Mouse (Mus musculus): Measurements from ENCODE around the gene Sun2. TPM values are rescaled to one million over a fixed set of nuclear protein-coding genes. Genes with fewer than 3 reads are reported as not detected.

Sun2 gene
- total RNA-seq, 2 experiments from 2014 or later = 79.0 to 81.8 TPM

DNA sequence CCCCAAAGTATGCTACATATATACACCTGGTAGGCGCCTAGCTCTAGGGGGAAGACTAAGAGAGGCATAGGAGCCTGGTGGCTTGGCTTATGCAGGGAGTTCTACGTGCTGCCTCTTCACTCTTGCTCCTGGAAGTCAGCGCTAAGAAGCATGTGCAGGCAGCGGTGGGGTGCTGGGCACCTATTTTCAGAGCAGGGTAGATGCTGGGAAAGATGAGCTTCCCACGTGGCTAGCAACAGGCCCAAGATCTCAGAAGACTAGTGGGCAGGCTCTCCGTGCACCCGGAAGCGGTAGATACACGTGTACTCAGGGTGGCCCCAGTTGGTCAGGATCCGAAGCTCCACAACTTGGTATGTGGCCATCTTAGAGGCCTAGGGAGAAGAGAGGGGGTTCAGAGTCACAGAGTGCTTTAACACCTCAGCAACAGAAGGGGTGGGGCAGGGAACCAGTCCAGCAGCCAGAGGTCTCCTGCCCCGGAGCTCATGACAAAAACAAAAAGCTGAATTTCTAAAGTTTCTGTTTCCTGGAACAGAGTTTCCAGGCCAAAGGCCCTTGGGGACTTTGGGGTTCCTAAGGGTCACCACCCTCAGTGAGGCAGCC lies 17.0 kb downstream of the Sun2 start:
- DNase-seq (ENCODE audit: low spot score) = peak; percentile 78

DNA sequence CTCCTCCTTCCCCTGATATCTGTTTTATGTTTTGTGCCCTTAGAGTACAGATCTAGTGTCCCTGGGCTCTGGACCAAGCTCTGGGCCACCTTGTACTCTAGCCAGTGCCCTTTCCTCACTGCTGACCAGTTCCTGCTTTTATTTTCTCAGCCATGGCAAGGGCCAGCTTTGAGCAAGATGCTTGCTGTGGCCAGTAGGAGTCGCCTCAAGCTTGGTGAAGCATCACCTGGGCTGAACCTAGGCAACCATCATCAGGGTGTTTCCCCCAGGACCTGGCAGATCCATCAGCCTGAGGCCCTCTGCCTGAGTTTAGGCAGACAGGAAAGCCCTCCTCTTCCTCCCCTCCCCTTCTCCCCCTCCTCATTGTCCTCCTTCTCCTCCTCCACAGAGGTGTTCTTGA lies 18.9 kb downstream of the Sun2 start:
- peak; percentile 77 for DNase-seq (ENCODE audit: low spot score)

GRCm38 (mm10) chr15:79720796-79721195 lies 21.5 kb downstream of the Sun2 start:
- no peak for DNase-seq (ENCODE audit: low spot score)

DNA sequence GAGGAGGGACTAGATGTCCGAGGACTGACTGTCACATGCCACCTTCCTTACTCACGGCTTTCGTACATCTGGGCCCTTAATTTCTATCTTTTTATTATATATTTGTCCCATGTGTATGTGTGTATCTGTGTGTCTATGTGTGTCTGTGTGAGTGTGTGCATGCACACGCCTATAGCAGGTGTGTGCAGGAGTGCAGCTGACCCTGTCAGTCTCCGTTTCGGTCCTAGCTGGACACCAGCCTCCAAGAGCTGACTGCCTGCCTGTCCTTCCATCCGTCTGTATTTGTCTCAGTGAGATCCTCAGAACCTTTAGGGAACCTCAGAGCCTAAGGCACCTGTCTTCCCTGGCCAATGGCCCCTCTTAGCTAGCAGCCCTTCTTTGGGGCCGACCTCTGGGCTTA lies 22.1 kb downstream of the Sun2 start:
- no peak for DNase-seq (ENCODE audit: low spot score)

DNA sequence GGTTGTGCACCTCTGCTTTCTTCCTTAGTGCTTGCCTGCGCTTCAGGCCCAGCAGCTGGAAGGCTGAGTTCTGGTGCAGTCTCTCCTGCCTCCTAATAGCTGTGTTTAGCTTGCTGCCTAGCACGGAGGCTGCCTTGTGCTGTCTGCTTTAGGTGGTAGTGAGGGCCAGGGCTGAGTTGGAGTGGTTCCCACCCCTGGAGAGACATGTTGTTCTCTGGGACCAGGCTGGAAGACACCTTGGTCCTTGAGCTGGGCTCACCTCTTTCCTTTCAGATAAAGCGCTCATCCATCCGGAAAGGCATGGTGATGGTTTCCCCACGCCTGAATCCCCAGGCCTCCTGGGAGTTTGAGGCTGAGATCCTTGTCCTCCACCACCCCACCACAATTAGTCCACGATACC lies 25.6 kb downstream of the Sun2 start:
- no peak for DNase-seq (ENCODE audit: low spot score)

DNA sequence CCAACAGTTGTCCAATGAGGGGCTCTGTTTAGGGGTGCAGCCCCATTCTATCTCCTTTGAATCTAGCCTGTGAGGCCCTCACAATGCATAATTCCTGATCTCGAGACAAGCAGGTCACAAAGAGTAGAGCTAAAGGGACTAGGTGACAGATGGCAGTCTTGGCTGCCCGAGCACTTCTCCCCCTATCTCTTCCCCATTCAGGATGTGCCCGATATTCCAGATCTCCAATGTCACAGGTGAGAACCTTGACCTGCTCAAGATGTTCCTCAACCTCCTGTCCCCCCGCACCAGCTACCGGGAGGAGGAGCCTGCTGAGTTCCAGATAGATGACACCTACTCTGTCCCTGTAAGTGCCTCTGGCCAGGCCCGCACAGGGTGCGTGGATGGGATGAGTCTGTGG lies 26.7 kb downstream of the Sun2 start:
- DNase-seq (ENCODE audit: low spot score) = no peak

GRCm38 (mm10) chr15:79708229-79708822 lies 34.0 kb downstream of the Sun2 start:
- no peak for DNase-seq (ENCODE audit: low spot score)

DNA sequence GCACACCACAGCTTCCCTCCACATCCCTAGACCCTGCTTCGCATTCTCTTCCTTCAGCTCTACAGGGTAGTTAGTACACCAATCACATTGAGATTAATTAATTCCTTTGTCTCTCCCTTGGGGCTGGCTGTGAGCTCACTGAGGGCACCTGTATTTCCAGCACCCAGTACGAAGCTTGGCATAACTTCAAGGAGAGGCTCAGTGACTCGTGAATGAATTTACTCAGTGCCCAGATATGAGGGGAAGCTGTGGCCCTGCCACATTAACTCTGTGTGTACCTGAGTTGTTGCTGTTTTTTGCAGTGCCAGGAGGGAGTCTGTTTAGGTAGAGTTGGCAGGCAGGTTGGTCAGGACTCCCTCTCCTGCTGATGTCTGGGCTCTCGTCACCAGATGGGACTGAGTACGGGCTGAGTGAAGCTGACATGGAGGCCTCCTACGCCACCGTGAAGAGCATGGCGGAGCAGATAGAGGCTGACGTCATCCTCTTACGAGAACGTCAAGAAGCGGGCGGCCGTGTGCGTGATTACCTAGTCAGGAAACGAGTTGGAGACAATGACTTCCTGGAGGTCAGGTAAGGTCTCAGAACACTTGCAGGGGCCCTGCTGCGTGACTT lies 35.6 kb downstream of the Sun2 start:
- no peak for DNase-seq (ENCODE audit: low spot score)

GRCm38 (mm10) chr15:79697558-79698187 lies 44.7 kb downstream of the Sun2 start:
- DNase-seq (ENCODE audit: low spot score) = no peak

GRCm38 (mm10) chr15:79697011-79697410 lies 45.3 kb downstream of the Sun2 start:
- DNase-seq (ENCODE audit: low spot score) = no peak

DNA sequence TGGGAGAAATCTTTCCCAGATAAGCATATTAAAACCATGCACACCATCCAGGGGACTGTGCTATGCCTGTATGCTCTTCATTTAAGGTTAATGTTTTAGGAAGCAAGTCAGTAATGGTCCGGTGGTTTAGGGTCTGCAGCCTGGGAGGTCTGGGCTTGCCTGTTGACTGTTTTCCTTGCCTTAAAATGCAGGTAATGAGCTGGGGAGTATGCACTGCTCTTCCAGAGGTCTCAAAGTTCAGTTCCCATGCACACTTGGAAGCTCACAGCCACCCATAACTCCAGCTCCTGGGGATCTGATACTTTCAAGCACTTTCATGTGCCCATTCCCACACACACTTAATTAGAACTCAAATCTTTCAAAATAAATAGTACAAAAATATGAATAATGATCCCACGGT lies 45.8 kb downstream of the Sun2 start:
- no peak for DNase-seq (ENCODE audit: low spot score)

- DNase-seq (ENCODE audit: low spot score) = no peak
Measured at GRCm38 (mm10) chr15:79695516-79695915, 46.8 kb downstream of the Sun2 start.

DNA sequence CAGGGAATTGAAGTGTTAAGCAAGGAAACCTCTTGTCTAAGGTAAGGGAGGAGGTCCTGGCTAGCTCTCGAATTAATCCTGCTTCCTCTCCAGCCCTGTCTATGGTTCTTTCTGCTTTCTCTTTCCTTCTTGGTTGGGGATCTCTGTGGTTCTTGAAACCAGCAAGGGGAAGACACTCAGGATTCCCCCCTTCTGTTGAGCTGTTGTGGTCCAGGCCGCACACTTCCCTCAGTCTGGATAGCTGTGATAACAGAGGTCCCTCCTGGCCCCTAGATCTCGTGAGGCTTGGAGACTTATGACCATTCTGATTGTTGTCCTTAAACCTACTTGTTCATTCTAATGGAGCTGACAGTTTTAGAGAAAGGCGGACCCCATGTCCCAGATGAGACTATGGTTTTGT lies 47.8 kb downstream of the Sun2 start:
- no peak for DNase-seq (ENCODE audit: low spot score)

- no peak for DNase-seq (ENCODE audit: low spot score)
Measured at GRCm38 (mm10) chr15:79693740-79694139, 48.6 kb downstream of the Sun2 start.

GRCm38 (mm10) chr15:79692334-79692733 lies 50.0 kb downstream of the Sun2 start:
- DNase-seq (ENCODE audit: low spot score) = no peak

DNA sequence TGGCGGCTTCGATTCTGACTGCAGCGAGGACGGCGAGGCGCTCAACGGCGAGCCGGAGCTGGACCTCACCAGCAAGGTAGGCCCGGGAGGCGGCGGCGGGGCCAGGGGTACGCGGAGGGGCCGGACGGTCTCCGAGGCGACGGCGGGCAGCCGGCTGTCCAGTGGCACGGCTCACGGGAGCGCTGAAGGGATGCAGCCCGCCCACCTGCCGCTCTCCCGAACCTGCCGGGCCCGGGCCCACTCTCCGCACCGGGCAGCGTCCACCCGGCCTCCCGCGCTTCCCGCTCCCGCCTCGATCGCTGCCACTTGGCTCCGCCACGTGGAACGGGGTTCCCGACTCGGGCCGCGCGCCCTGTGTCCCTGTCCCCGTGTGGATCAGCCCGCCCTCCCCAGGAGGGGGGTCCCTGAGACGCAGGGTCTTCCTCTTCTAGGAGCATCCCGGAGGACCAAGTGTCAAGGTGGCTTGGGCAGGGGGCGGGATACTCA lies 51.3 kb downstream of the Sun2 start:
- DNase-seq (ENCODE audit: low spot score) = peak; percentile 28

- DNase-seq (ENCODE audit: low spot score) = peak; percentile 100
Measured at GRCm38 (mm10) chr15:79690426-79691022, 51.8 kb downstream of the Sun2 start, which contains the start of gene Gtpbp1. Gtpbp1 (plus strand) TSS chr15:79690845.

- no peak for DNase-seq (ENCODE audit: low spot score)
Measured at GRCm38 (mm10) chr15:79689662-79690425, 52.5 kb downstream of the Sun2 start.

GRCm38 (mm10) chr15:79688268-79688956 lies 53.9 kb downstream of the Sun2 start:
- DNase-seq (ENCODE audit: low spot score) = no peak

DNA sequence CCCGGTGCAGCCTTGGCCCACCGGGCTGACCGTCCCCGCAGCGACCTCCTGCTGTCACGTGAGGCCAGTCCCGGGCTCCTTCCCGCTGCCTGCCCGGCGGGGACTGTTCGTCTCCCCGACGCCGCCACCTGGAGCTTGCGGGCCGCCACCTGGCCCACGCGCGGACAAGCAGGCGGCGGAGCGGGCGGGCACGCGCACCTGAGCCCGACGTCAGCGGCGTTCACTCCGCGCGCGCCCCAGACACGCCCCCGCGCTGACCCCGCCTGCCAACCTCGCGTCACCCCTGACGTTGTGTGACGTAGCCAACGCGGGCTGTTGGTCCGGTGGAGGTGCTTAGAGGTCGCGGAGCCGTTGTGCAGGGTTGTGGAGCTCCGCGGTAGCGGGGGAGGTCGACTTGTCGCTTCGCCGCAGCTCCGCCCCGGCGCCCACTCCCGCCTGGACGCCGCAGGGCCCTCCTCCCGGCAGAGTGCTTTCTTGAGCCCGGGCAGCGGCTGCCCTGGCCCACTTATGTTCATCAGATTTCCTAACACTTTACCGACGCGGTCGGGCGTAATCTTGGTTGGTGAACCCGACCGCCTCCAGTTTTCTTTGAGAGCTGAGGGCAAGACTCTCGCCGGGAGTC lies 54.6 kb downstream of the Sun2 start, which contains the start of gene Josd1:
Josd1 (minus strand) TSS at position 274 of the 622 bp plus-strand sequence.
- peak; percentile 96 for DNase-seq (ENCODE audit: low spot score)

All from gastrocnemius, adult 18-20 months (tissue).